ENCODE assay signal across 7 mouse cellular contexts in the genomic region with DNA sequence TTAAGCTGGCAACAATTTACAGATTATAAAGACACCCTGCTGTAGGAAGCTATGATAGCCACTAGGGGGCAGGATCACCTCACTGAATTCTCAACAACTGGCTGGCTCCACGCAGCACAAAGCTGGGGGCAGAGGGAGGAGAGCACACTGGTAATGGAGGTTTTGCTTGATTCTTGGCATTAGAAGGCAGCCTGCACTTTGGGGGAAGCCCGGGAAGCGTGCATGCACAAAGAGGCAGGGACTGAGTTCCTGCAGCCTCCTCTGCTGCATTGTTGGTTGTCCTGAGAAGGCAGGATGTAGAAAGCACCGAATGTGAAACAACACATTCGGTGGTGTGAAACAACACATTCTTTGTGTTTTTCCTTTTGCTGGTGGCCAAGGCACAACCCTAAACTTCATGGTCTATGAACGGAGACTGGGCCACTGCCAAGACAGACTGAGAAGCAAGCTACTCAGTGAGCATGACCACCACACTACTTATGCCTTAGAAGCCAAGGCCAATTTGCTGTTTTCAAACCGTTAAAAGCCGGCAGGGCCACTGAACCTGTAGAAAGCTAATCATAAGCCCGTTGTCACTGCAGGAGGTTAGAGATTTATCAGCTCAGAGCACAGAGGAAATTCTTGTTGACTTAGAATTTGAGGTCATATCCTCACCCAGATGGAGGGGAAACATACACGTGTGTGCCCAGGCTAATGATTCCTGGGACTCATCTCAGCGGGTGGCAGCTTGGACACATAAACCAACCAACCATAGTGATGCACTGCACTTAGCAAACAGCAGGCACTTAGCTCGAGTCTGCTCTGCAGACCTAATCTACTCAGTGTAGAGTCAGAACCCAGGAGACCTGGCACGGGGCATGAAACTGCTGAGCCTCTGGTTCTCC.
DNase-seq lines count a peak whose midpoint lies in the region; ATAC-seq and TF ChIP-seq lines count a peak whose summit lies in the region.

No protein-coding gene starts in this region.

- H3K27ac ChIP-seq in cortical plate, adult 2 months (ENCODE audit: insufficient read depth, low read length), result no peak overlapping the region
- H3K27ac ChIP-seq in hindbrain, postnatal 0 days, result peak overlapping the region; percentile 80

- H3K4me2 ChIP-seq in hindbrain, postnatal 0 days (ENCODE audit: low read depth, low read length), result peak overlapping the region; percentile 29; the same call in 1 of the 2 replicates

- no peak overlapping the region for H3K4me3 ChIP-seq in cortical plate, adult 2 months (ENCODE audit: insufficient read depth, low read length)
- no peak overlapping the region for H3K4me3 ChIP-seq in hindbrain, postnatal 0 days (ENCODE audit: low read length)

- no peak overlapping the region; the same call in 1 of the 2 replicates for H3K9ac ChIP-seq in hindbrain, postnatal 0 days (replicated peaks; ENCODE audit: low read length)

- H3K27me3 ChIP-seq in hindbrain, postnatal 0 days (ENCODE audit: insufficient read depth, low read length), result no peaks in the 10 kb centered on the region

- peak; percentile 95 for ATAC-seq in hindbrain, postnatal 0 days
- ATAC-seq in megakaryocyte progenitor cell, adult 5-6 weeks (replicated peaks; ENCODE audit: poor library complexity), result peak; percentile 100

- no peaks in the 10 kb centered on the region for H3K36me3 ChIP-seq in hindbrain, postnatal 0 days (ENCODE audit: insufficient read depth, low read length)

- H3K9me3 ChIP-seq in hindbrain, postnatal 0 days (ENCODE audit: low read length), result no peaks in the 10 kb centered on the region

- H3K4me1 ChIP-seq in cortical plate, adult 2 months (ENCODE audit: control insufficient read depth, insufficient read depth, low read length), result no peaks in the 10 kb centered on the region
- peaks cover 9% of the 10 kb centered on the region for H3K4me1 ChIP-seq in hindbrain, postnatal 0 days (ENCODE audit: insufficient read depth, low read length)

- 16% methylated on average over 13 of the region's 13 CpGs for WGBS in hindbrain, postnatal 0 days

- DNase-seq in adrenal gland, adult 8-10 months, result peak; percentile 56
- peak; percentile 27 to 43 for DNase-seq in gastrocnemius, adult 8-10 months (ENCODE audit: low spot score in 2 of 2)
- peak; percentile 93 for DNase-seq in hindbrain, postnatal 0 days (ENCODE audit: low spot score)
- DNase-seq in left cerebral cortex, adult 18-20 months (ENCODE audit: low spot score in 2 of 2), result peak; percentile 80 to 81
- DNase-seq in right cerebral cortex, postnatal 10 days (ENCODE audit: low spot score in 2 of 2), result peak; percentile 85 to 91

- no peak for TF ChIP-seq POLR2A in cortical plate, adult 2 months (IDR thresholded peaks at IDR 0.05; ENCODE audit: extremely low read depth, insufficient read depth, low read length)

- TF ChIP-seq CTCF in cortical plate, adult 2 months (IDR thresholded peaks at IDR 0.05; ENCODE audit: extremely low read depth, insufficient read depth, low read length), result peak; percentile 92
- TF ChIP-seq CTCF in hindbrain, postnatal 0 days (IDR thresholded peaks at IDR 0.05; ENCODE audit: low read depth), result peak; percentile 98

Comparison
In these comparisons a context has a peak if more than half of its experiments do, and no peak if none do; other contexts are left out.
1. DNase-seq: peak in every context shown above with its lines; median percentile 93 in hindbrain, postnatal 0 days; 88 in right cerebral cortex, postnatal 10 days; 80 in left cerebral cortex, adult 18-20 months; 56 in adrenal gland, adult 8-10 months; 35 in gastrocnemius, adult 8-10 months.